Mouse (Mus musculus): ENCODE measurements at regions not wholly inside any gene's neighbourhood (a gene's known extent, or its start where the extent isn't known, plus 50 kb on each side); places are given as distances from the start of the nearest gene placed in this dataset.

GRCm38 (mm10) chrX:16421159-16421558, 101.5 kb upstream of the Cypt1 start:
- Histone ChIP-seq H3K27me3 (no peaks in the 10 kb centered on the region), H3K27ac (no peak overlapping the region), H3K9ac (no peak overlapping the region), H3K4me2 (no peak overlapping the region), H3K9me3 (no peaks in the 10 kb centered on the region), H3K36me3 (no peaks in the 10 kb centered on the region), H3K4me1 (replicated peaks) (no peaks in the 10 kb centered on the region), H3K4me3 (no peak overlapping the region)
- ATAC-seq (ENCODE audit: low FRiP score): no peak

- no peak overlapping the region for H3K27ac ChIP-seq
- H3K4me3 ChIP-seq: no peak overlapping the region
- no peak overlapping the region for H3K9ac ChIP-seq
- H3K4me1 ChIP-seq (replicated peaks): no peaks in the 10 kb centered on the region
- H3K4me2 ChIP-seq: no peak overlapping the region
- H3K27me3 ChIP-seq: no peaks in the 10 kb centered on the region
- H3K9me3 ChIP-seq: no peaks in the 10 kb centered on the region
- ATAC-seq (ENCODE audit: low FRiP score): no peak
- no peaks in the 10 kb centered on the region for H3K36me3 ChIP-seq
Measured at GRCm38 (mm10) chrX:16421663-16422062, 101.0 kb upstream of the Cypt1 start.

GRCm38 (mm10) chrX:16438088-16438487, 84.6 kb upstream of the Cypt1 start:
- 91% methylated on average over 1 of the region's 1 CpGs for WGBS
- no peak for ATAC-seq (ENCODE audit: low FRiP score)
- no peak overlapping the region for H3K9ac ChIP-seq
- H3K4me3 ChIP-seq: no peak overlapping the region
- no peaks in the 10 kb centered on the region for H3K9me3 ChIP-seq
- no peak overlapping the region for H3K27ac ChIP-seq
- no peaks in the 10 kb centered on the region for H3K36me3 ChIP-seq
- H3K4me1 ChIP-seq (replicated peaks): no peaks in the 10 kb centered on the region
- no peaks in the 10 kb centered on the region for H3K27me3 ChIP-seq
- H3K4me2 ChIP-seq: no peak overlapping the region

GRCm38 (mm10) chrX:16450496-16451078, 72.1 kb upstream of the Cypt1 start:
- Histone ChIP-seq H3K4me3 (no peak overlapping the region), H3K27ac (no peak overlapping the region), H3K9me3 (no peaks in the 10 kb centered on the region), H3K4me1 (replicated peaks) (no peaks in the 10 kb centered on the region), H3K36me3 (no peaks in the 10 kb centered on the region), H3K27me3 (no peaks in the 10 kb centered on the region), H3K9ac (no peak overlapping the region), H3K4me2 (no peak overlapping the region)
- peak; percentile 74; the same call in 1 of the 2 replicates for ATAC-seq (ENCODE audit: low FRiP score)
- 5% methylated on average over 2 of the region's 2 CpGs for WGBS

Data from hindbrain, embryonic 13.5 days (tissue).